Mouse (Mus musculus) embryonic facial prominence, embryonic 13.5 days (tissue): Measurements from ENCODE around the gene Adam4. TPM values are rescaled to one million over a fixed set of nuclear protein-coding genes. Genes with fewer than 3 reads are reported as not detected.
"Not testable (repeated sequence)": the region's sequence is repeated elsewhere in the genome, so short reads cannot be mapped to it uniquely, and the experiment has no call there.

Experiments used
- ATAC-seq: fragments of 200-750 bp; cut with Nextera tagmentation; 2 replicates; pipeline ENCODE4 v1.8.0; 2017; ENCODE audit warnings: low read depth; ENCODE audit not compliant: insufficient number of reproducible peaks, insufficient read depth, low FRiP score, low TSS enrichment
- H3K27ac ChIP-seq: fragments of 300-500 bp; sonication (generic); 2 replicates; pipeline ENCODE4 v1.5.1; 2015; ENCODE audit warnings: moderate library complexity, mild to moderate bottlenecking, inconsistent platforms
- H3K27me3 ChIP-seq: fragments of 300-500 bp; sonication (generic); 2 replicates; pipeline ENCODE4 v1.6.1; 2015; ENCODE audit warnings: mild to moderate bottlenecking, inconsistent platforms
- H3K36me3 ChIP-seq: fragments of 300-500 bp; sonication (generic); 2 replicates; pipeline ENCODE4 v1.6.1; 2015; ENCODE audit warnings: mild to moderate bottlenecking, inconsistent platforms
- H3K4me1 ChIP-seq: fragments of 300-500 bp; sonication (generic); 2 replicates; pipeline ENCODE4 v1.6.1; 2015; ENCODE audit warnings: inconsistent platforms
- H3K4me2 ChIP-seq: fragments of 300-500 bp; sonication (generic); 2 replicates; pipeline ENCODE4 v1.6.1; 2015; ENCODE audit warnings: moderate library complexity, mild to moderate bottlenecking, inconsistent platforms
- H3K4me3 ChIP-seq: fragments of 300-500 bp; sonication (generic); 2 replicates; pipeline ENCODE4 v1.5.1; 2015; ENCODE audit warnings: mild to moderate bottlenecking, inconsistent platforms
- H3K9ac ChIP-seq: fragments of 300-500 bp; sonication (generic); 2 replicates; pipeline ENCODE4 v1.6.1; 2015; ENCODE audit warnings: mild to moderate bottlenecking, inconsistent platforms
- H3K9me3 ChIP-seq: fragments of 300-500 bp; sonication (generic); 2 replicates; pipeline ENCODE4 v1.6.1; 2016; ENCODE audit warnings: inconsistent platforms
- WGBS: fragments of 180-500 bp; shearing (Covaris S2); methylation state at CpG from one replicate; pipeline ENCODE4 v1.1.7; 2015; ENCODE audit warnings: mixed read lengths; 5-methylcytosine and 5-hydroxymethylcytosine counted together
- polyA plus RNA-seq: library from polyadenylated mRNA; unstranded; fragments of >200 nt; fragmentation: Nextera tagmentation; extraction: Ambion mirVana; gene quantifications from 2 replicates; pipeline ENCODE4 v1.2.1, GENCODE M21; 2015

The Adam4 gene
- 0.84 and 0.89 TPM in 2 replicates for polyA plus RNA-seq

GRCm38 (mm10) chr12:81421846-81422245, at the start of gene Adam4:
Gene Adam4 (minus strand): TSS chr12:81421946.
- no peak within 1 kb of the TSS for H3K27ac ChIP-seq
- no peaks in the 10 kb centered on the region for H3K27me3 ChIP-seq
- WGBS: 80% methylated on average over 1 of the region's 1 CpGs
- no peak within 1 kb of the TSS for H3K4me2 ChIP-seq
- no peak within 1 kb of the TSS for H3K9ac ChIP-seq
- peaks cover 10% of the 10 kb centered on the region for H3K9me3 ChIP-seq
- no peaks in the 10 kb centered on the region for H3K4me1 ChIP-seq
- no peak for ATAC-seq
- H3K36me3 ChIP-seq: peaks cover 20% of the 10 kb centered on the region
- no peak within 1 kb of the TSS for H3K4me3 ChIP-seq

GRCm38 (mm10) chr12:81459051-81459450, 37.3 kb upstream of the Adam4 start:
- not testable (repeated sequence) for H3K4me2 ChIP-seq, H3K4me1 ChIP-seq, H3K36me3 ChIP-seq, H3K9ac ChIP-seq, H3K27me3 ChIP-seq, H3K27ac ChIP-seq, H3K4me3 ChIP-seq, ATAC-seq
- H3K9me3 ChIP-seq: peaks cover 17% of the 10 kb centered on the region; the same call in 1 of the 2 replicates
- WGBS: 96% methylated on average over 7 of the region's 7 CpGs

GRCm38 (mm10) chr12:81438985-81439384, 17.2 kb upstream of the Adam4 start:
- not testable (repeated sequence) for H3K27me3 ChIP-seq, H3K4me1 ChIP-seq, H3K4me3 ChIP-seq, H3K4me2 ChIP-seq, H3K36me3 ChIP-seq, H3K9me3 ChIP-seq, ATAC-seq, H3K27ac ChIP-seq, H3K9ac ChIP-seq
- 92% methylated on average over 9 of the region's 9 CpGs for WGBS

GRCm38 (mm10) chr12:81434778-81435177, 13.0 kb upstream of the Adam4 start:
- ATAC-seq, H3K9ac ChIP-seq, H3K4me2 ChIP-seq, H3K9me3 ChIP-seq, H3K27me3 ChIP-seq, H3K27ac ChIP-seq, H3K4me1 ChIP-seq, H3K4me3 ChIP-seq: not testable (repeated sequence)
- H3K36me3 ChIP-seq: peaks cover 17% of the 10 kb centered on the region
- 98% methylated on average over 2 of the region's 2 CpGs for WGBS

- no peak overlapping the region for H3K27ac ChIP-seq
- no peak for ATAC-seq
- WGBS: 78% methylated on average over 3 of the region's 3 CpGs
Observed at GRCm38 (mm10) chr12:81413211-81413610, 8.5 kb downstream of the Adam4 start.

GRCm38 (mm10) chr12:81408966-81409365, 12.8 kb downstream of the Adam4 start:
- H3K27ac ChIP-seq: no peak overlapping the region
- H3K27me3 ChIP-seq: no peaks in the 10 kb centered on the region
- no peak overlapping the region for H3K4me2 ChIP-seq
- no peak overlapping the region for H3K4me3 ChIP-seq
- no peaks in the 10 kb centered on the region for H3K9me3 ChIP-seq
- H3K4me1 ChIP-seq: no peaks in the 10 kb centered on the region
- WGBS: 75% methylated on average over 3 of the region's 3 CpGs
- no peak for ATAC-seq
- H3K36me3 ChIP-seq: no peaks in the 10 kb centered on the region
- no peak overlapping the region for H3K9ac ChIP-seq

More at GRCm38 (mm10) chr12:81413211-81413610, 8.5 kb downstream of the Adam4 start:
- Histone ChIP-seq H3K9me3 (no peaks in the 10 kb centered on the region), H3K4me2 (no peak overlapping the region), H3K36me3 (no peaks in the 10 kb centered on the region), H3K4me3 (no peak overlapping the region), H3K27me3 (no peaks in the 10 kb centered on the region), H3K9ac (no peak overlapping the region), H3K4me1 (no peaks in the 10 kb centered on the region)

GRCm38 (mm10) chr12:81402187-81402586, 19.6 kb downstream of the Adam4 start:
- H3K27me3 ChIP-seq: no peaks in the 10 kb centered on the region
- ATAC-seq: no peak
- H3K9ac ChIP-seq: no peak overlapping the region
- no peaks in the 10 kb centered on the region for H3K4me1 ChIP-seq
- H3K4me3 ChIP-seq: no peak overlapping the region
- no peaks in the 10 kb centered on the region for H3K36me3 ChIP-seq
- 17% methylated on average over 1 of the region's 1 CpGs for WGBS
- H3K9me3 ChIP-seq: no peaks in the 10 kb centered on the region
- H3K27ac ChIP-seq: no peak overlapping the region
- no peak overlapping the region for H3K4me2 ChIP-seq

GRCm38 (mm10) chr12:81379364-81379763, 42.4 kb downstream of the Adam4 start, which contains the start of gene Gm4787:
Gene Gm4787 (minus strand): TSS chr12:81379464.
- not testable (repeated sequence) for H3K9me3 ChIP-seq, ATAC-seq, H3K4me1 ChIP-seq, H3K4me3 ChIP-seq, H3K9ac ChIP-seq, H3K4me2 ChIP-seq, H3K27ac ChIP-seq, H3K27me3 ChIP-seq, H3K36me3 ChIP-seq
- WGBS: 62% methylated on average over 1 of the region's 1 CpGs

Other genes with a start within 250 kb of the Adam4 start
- gene Slc8a3, start 88.8 kb downstream of the Adam4 start, polyA plus RNA-seq: 3.6 and 5.6 TPM in 2 replicates
- gene Gm4787, start 42.5 kb downstream of the Adam4 start, polyA plus RNA-seq: 0.30 and 0.48 TPM in 2 replicates
- gene Cox16, start 63.2 kb upstream of the Adam4 start, polyA plus RNA-seq: 130 and 145 TPM in 2 replicates
- gene Gm20498, start 111.0 kb upstream of the Adam4 start, polyA plus RNA-seq: 22.7 and 23.0 TPM in 2 replicates
- gene Synj2bp, start 111.0 kb upstream of the Adam4 start, polyA plus RNA-seq: 39.8 and 48.6 TPM in 2 replicates
- 0.46 and 0.95 TPM in 2 replicates for gene Adam21, start 146.5 kb upstream of the Adam4 start, polyA plus RNA-seq
- gene Med6, start 173.1 kb upstream of the Adam4 start, polyA plus RNA-seq: 83.9 and 86.7 TPM in 2 replicates
- 1.8 and 2.2 TPM in 2 replicates for gene Ttc9, start 209.3 kb upstream of the Adam4 start, polyA plus RNA-seq